Mouse (Mus musculus): Measurements from ENCODE around the gene Fbxw9. TPM values are rescaled to one million over a fixed set of nuclear protein-coding genes. Genes with fewer than 3 reads are reported as not detected.

Fbxw9 gene
- polyA plus RNA-seq, 1 experiment from 2014 or later, result 30.1 TPM

DNA sequence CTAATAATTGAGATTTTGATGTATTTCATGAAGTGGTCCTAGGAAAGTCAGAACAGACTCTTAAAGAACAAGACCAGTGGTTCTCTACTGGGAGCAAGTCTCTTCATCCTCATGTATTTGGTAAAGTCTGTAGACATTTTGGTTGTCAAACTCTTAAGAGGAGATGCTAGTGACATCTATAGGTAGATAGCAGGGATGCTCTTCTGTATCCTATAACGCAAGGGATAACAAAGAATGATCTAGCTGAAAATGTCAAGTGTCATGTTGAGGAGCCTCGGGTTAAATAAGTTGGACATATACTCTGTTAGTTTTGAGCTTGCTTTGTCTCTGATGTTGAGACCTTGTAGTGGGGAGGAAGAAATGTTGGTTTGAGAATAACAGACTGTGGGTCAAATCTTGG, 31.9 kb upstream of the Fbxw9 start:
- peak overlapping the region; percentile 84 for H3K4me3 ChIP-seq
- H3K27ac ChIP-seq, result peak overlapping the region; percentile 92; the same call in 1 of the 2 replicates
- peaks cover 38% of the 10 kb centered on the region for H3K4me1 ChIP-seq
- H3K9me3 ChIP-seq, result no peaks in the 10 kb centered on the region
- peaks cover 50% of the 10 kb centered on the region for H3K36me3 ChIP-seq
- WGBS, result 27% methylated on average over 2 of the region's 2 CpGs
- peak overlapping the region; percentile 97; the same call in 1 of the 2 replicates for H3K9ac ChIP-seq
- peak overlapping the region; percentile 88 for H3K4me2 ChIP-seq
- no peaks in the 10 kb centered on the region for H3K27me3 ChIP-seq
- ATAC-seq (ENCODE audit: insufficient number of reproducible peaks, low FRiP score, low TSS enrichment, low read depth), result no peak

DNA sequence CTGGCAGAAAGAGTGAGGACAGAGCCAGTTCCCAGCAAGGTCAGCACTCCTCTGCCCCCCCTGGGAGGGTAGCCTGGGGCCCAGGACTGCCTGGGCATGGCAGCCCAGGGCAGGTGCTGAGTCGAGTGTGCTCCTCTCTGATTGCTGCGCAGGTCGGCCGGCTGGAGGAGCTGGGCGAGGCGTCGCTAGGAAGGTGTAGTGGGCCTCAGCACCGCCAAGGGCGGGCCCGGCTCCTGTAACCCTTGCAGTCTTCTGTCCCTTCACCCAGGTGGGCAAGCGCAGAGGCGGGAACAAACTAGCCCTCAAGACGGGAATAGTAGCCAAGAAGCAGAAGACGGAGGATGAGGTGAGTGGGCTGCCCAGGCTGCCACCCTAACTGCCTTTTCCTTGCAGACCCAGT, 30.6 kb upstream of the Fbxw9 start:
- no peak overlapping the region for H3K9ac ChIP-seq
- peak overlapping the region; percentile 88; the same call in 1 of the 2 replicates for H3K4me2 ChIP-seq
- H3K36me3 ChIP-seq, result peaks cover 47% of the 10 kb centered on the region
- no peaks in the 10 kb centered on the region for H3K27me3 ChIP-seq
- ATAC-seq (ENCODE audit: insufficient number of reproducible peaks, low FRiP score, low TSS enrichment, low read depth), result no peak
- H3K4me1 ChIP-seq, result peaks cover 39% of the 10 kb centered on the region
- H3K4me3 ChIP-seq, result no peak overlapping the region
- no peak overlapping the region for H3K27ac ChIP-seq
- no peaks in the 10 kb centered on the region for H3K9me3 ChIP-seq
- 86% methylated on average over 14 of the region's 14 CpGs for WGBS

DNA sequence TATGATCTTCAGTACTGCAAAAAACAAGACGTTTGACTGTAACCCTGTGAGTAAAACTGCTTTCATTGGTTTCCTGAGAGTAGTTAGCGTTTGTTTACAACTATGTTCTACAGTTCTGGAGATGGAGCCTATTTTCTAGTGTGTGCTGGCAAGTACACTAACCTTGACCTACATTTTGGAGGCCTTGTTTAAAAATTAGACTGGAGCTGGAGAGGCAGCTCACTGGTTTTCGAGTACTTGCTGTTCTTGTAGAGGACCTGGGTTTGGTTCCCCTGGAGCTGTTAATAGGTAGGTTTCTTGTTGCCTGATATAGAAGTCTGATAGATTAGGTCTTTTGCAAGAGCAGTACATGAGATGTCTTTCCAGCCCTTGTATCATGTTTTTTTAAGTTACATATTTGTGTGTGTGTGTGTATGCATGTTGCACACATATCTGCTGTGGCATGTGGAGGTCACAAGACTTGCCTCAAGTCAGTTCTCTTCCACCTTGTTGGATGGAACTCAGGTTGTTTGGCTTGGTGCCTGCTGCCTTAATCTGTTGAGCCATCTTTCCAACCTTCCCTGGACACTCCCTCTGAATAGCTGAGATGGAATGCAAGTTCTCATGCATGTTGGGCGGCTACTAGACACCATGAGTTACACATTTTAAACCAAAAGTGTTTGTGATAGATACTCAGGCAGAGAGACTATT, 27.1 kb upstream of the Fbxw9 start:
- Histone ChIP-seq H3K4me1 (peaks cover 35% of the 10 kb centered on the region), H3K4me2 (no peak overlapping the region), H3K4me3 (no peak overlapping the region), H3K27me3 (no peaks in the 10 kb centered on the region), H3K27ac (no peak overlapping the region), H3K9me3 (no peaks in the 10 kb centered on the region), H3K9ac (no peak overlapping the region), H3K36me3 (peaks cover 47% of the 10 kb centered on the region)
- 80% methylated on average over 4 of the region's 4 CpGs for WGBS
- no peak for ATAC-seq (ENCODE audit: insufficient number of reproducible peaks, low FRiP score, low TSS enrichment, low read depth)

DNA sequence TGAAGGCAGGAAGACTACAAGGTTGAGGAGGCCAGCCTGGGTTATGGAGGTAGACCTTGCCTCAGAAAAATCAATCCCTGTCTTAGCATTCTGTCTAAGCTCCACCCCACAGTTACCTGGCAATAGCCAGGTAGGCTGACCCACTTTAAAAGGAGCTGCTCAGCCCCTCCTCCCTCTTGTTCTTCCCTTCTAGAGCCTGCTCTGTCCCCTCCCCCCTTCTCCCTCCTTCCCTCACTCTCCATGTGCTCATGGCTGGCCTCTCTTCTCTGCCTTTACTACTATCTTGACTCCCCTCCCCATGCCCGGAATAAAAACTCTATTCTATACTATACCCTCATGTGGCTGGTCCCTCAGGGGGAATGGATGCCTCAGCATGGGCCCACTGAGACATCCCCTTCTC, 26.0 kb upstream of the Fbxw9 start:
- H3K4me2 ChIP-seq, result no peak overlapping the region
- H3K4me3 ChIP-seq, result no peak overlapping the region
- H3K27me3 ChIP-seq, result no peaks in the 10 kb centered on the region
- no peak overlapping the region; the same call in 1 of the 2 replicates for H3K27ac ChIP-seq
- no peaks in the 10 kb centered on the region for H3K9me3 ChIP-seq
- no peak for ATAC-seq (ENCODE audit: insufficient number of reproducible peaks, low FRiP score, low TSS enrichment, low read depth)
- 66% methylated on average over 1 of the region's 1 CpGs for WGBS
- H3K9ac ChIP-seq, result no peak overlapping the region
- H3K4me1 ChIP-seq, result peaks cover 32% of the 10 kb centered on the region
- H3K36me3 ChIP-seq, result peaks cover 46% of the 10 kb centered on the region

DNA sequence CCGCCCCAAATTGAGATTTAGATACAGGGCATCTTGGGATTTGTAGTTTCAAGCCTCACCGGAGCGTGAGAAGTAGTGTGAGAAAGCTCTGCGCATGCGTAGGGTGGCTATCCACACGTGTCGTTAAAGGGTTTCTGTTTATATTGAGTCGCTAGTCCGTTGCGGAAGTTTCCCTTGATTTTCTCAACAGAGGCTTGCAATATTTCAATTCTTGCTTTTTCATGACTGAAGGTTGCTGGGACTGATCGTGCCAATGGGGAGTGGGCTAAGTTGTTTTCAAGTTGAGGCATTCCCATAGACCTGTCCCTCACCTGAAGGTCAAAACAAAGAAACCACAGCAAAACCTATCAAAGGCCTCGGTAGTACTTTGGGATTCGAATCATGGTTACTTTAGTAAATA, 25.1 kb upstream of the Fbxw9 start:
- Histone ChIP-seq H3K27me3 (no peaks in the 10 kb centered on the region), H3K4me3 (peak overlapping the region; percentile 77), H3K4me1 (peaks cover 30% of the 10 kb centered on the region), H3K36me3 (peaks cover 38% of the 10 kb centered on the region), H3K9me3 (no peaks in the 10 kb centered on the region), H3K9ac (no peak overlapping the region), H3K27ac (peak overlapping the region; percentile 100; the same call in 1 of the 2 replicates), H3K4me2 (peak overlapping the region; percentile 76)
- WGBS, result 3% methylated on average over 13 of the region's 13 CpGs
- no peak for ATAC-seq (ENCODE audit: insufficient number of reproducible peaks, low FRiP score, low TSS enrichment, low read depth)

DNA sequence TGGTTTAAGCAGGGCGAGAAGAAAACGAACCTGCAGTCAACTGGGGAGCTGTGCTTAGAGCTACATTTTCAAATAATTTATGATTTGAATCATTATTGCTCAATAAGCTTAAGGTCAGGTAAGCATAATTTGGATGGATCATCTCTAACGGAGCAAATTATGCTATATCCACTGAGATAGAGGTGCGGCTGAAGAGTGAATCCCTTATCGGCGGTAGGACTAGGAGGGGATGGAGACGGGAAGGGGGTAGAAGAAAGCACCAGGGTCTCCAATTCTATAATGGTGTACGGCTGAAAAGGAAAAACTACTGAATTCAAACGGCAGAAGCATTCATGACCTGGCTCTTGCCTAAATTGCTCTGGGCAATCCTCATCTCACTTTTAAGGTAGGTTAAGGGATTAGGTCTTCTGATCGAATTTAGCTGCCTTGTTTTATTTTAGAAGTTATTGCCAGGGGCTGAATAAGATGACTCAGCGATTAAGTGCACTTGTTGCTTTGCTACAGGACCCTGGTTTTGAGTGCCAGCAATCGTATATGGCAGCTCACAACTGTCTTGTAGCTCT, 24.6 kb upstream of the Fbxw9 start:
- Histone ChIP-seq H3K27me3 (no peaks in the 10 kb centered on the region), H3K9ac (peak overlapping the region; percentile 51), H3K27ac (peak overlapping the region; percentile 100), H3K9me3 (no peaks in the 10 kb centered on the region), H3K4me1 (peaks cover 30% of the 10 kb centered on the region), H3K4me2 (peak overlapping the region; percentile 76), H3K4me3 (peak overlapping the region; percentile 77), H3K36me3 (peaks cover 38% of the 10 kb centered on the region)
- ATAC-seq (ENCODE audit: insufficient number of reproducible peaks, low FRiP score, low TSS enrichment, low read depth), result no peak
- 6% methylated on average over 12 of the region's 12 CpGs for WGBS

DNA sequence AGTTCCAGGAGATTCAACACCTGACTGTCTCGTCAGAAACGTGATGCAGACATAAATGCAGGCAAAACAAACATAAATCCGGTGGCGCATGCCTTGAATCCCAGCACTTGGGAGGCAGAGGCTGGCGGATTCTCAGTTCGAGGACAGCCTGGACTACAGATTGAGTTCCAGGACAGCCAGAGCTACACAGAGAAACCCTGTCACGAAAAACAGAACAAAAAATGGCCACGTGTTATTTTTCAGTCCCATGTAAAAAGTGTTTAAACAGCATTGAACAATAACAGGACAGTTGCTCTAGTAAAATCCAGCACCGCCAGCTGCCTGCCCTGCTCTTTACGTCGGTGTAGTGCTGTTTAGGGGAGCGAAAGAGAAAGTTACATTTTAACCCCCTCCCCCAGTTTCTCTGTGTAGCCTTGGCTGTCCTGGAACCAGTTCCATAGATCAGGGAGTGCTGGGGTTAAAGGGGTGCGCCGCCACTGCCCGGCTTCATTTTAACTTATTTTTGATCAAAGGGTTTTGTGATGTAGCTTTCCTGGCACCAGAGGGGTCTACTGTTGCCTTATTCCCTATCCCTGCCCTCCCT, 24.0 kb upstream of the Fbxw9 start:
- Histone ChIP-seq H3K9ac (peak overlapping the region; percentile 51), H3K27ac (peak overlapping the region; percentile 100), H3K9me3 (no peaks in the 10 kb centered on the region), H3K27me3 (no peaks in the 10 kb centered on the region), H3K4me1 (peaks cover 30% of the 10 kb centered on the region), H3K4me2 (peak overlapping the region; percentile 76), H3K4me3 (peak overlapping the region; percentile 77), H3K36me3 (peaks cover 39% of the 10 kb centered on the region)
- WGBS, result 1% methylated on average over 15 of the region's 15 CpGs
- ATAC-seq (ENCODE audit: insufficient number of reproducible peaks, low FRiP score, low TSS enrichment, low read depth), result no peak

DNA sequence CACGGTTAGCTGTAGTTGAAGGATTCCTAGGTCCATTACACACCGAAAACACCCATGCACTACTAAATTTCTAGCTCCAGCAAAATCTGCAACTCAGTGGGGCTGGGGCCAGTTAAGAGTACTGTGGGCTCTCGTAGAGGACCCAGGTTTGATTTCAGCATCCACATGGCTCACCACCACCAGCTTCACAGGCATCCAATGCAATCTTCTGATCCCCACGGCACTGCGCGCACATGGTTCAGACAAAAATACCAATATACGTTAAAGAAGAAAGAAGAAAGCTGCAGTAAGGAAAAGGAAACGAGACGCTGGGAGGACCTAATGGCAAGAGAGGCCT, 23.5 kb upstream of the Fbxw9 start:
- peak; percentile 37; the same call in 1 of the 2 replicates for ATAC-seq (ENCODE audit: insufficient number of reproducible peaks, low FRiP score, low TSS enrichment, low read depth)
- peaks cover 41% of the 10 kb centered on the region for H3K36me3 ChIP-seq
- no peaks in the 10 kb centered on the region for H3K9me3 ChIP-seq
- H3K4me1 ChIP-seq, result peaks cover 32% of the 10 kb centered on the region
- H3K27ac ChIP-seq, result peak overlapping the region; percentile 100
- peak overlapping the region; percentile 51 for H3K9ac ChIP-seq
- H3K4me3 ChIP-seq, result peak overlapping the region; percentile 77
- WGBS, result 0% methylated on average over 9 of the region's 9 CpGs
- H3K4me2 ChIP-seq, result peak overlapping the region; percentile 76
- H3K27me3 ChIP-seq, result no peaks in the 10 kb centered on the region

DNA sequence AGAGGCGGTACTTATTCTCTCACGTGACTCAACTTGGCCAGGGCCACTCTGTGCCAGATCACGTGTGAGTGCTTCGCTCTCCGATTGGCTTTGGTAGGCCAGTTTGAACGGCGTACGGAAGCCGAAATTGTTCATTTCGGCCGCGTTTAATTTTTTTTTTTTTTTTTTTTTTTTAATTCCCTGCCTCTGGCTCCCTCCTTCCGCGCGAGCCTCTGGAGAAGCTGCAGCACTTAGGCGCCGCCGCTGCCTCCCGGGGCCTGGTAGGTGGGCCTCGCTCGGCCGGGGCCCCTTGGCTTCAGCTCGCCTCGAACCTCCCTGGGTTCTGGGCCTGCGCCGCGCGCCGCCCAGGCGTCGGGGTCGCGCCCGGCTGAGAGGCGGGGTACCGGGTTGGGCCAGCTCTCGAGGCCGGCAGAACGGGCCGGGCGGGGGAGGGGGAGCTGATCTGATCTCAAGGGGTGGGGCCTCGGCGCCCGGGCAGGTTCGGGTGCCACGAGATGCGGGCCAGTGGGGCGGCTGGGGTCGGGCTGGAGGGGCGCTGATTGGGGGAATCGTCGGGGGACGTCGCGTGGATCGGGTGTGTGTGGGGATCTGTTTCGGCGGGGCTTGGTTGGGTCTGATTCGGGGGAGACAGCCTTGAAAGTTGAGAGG, 23.0 kb upstream of the Fbxw9 start, which contains the start of gene Tnpo2:
Tnpo2 (plus strand) TSS at position 198 of the 648 bp plus-strand sequence.
- WGBS, result under 1% methylated on average over 57 of the region's 59 CpGs
- peaks cover 41% of the 10 kb centered on the region for H3K36me3 ChIP-seq
- no peaks in the 10 kb centered on the region for H3K9me3 ChIP-seq
- H3K4me2 ChIP-seq, result peak within 1 kb of the TSS; percentile 86
- H3K27ac ChIP-seq, result peak within 1 kb of the TSS; percentile 100
- H3K4me1 ChIP-seq, result peaks cover 33% of the 10 kb centered on the region
- peak within 1 kb of the TSS; percentile 92 for H3K9ac ChIP-seq
- peak; percentile 92 for ATAC-seq (ENCODE audit: insufficient number of reproducible peaks, low FRiP score, low TSS enrichment, low read depth)
- peak within 1 kb of the TSS; percentile 77 for H3K4me3 ChIP-seq
- no peaks in the 10 kb centered on the region for H3K27me3 ChIP-seq

DNA sequence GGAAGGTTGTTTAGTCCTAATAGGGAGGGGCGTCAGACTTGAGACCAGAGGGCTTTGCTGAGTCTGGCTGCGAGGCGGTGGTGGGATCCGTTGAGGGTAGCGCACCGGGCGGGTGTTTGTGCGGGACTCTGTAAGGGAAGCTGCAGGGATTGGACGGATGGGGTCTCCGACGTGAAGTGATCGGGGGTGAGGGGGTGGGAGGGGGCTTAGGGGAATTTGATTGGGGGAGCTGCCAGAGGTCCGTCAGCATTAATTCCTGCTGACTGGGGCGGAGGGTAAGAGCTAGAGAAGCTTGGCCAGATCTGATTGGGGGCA, 22.5 kb upstream of the Fbxw9 start:
- WGBS, result under 1% methylated on average over 14 of the region's 14 CpGs
- Histone ChIP-seq H3K4me1 (peaks cover 33% of the 10 kb centered on the region), H3K9me3 (no peaks in the 10 kb centered on the region), H3K4me3 (peak overlapping the region; percentile 77), H3K4me2 (peak overlapping the region; percentile 86), H3K9ac (peak overlapping the region; percentile 92), H3K27me3 (no peaks in the 10 kb centered on the region), H3K27ac (peak overlapping the region; percentile 100), H3K36me3 (peaks cover 39% of the 10 kb centered on the region)
- ATAC-seq (ENCODE audit: insufficient number of reproducible peaks, low FRiP score, low TSS enrichment, low read depth), result peak; percentile 62

DNA sequence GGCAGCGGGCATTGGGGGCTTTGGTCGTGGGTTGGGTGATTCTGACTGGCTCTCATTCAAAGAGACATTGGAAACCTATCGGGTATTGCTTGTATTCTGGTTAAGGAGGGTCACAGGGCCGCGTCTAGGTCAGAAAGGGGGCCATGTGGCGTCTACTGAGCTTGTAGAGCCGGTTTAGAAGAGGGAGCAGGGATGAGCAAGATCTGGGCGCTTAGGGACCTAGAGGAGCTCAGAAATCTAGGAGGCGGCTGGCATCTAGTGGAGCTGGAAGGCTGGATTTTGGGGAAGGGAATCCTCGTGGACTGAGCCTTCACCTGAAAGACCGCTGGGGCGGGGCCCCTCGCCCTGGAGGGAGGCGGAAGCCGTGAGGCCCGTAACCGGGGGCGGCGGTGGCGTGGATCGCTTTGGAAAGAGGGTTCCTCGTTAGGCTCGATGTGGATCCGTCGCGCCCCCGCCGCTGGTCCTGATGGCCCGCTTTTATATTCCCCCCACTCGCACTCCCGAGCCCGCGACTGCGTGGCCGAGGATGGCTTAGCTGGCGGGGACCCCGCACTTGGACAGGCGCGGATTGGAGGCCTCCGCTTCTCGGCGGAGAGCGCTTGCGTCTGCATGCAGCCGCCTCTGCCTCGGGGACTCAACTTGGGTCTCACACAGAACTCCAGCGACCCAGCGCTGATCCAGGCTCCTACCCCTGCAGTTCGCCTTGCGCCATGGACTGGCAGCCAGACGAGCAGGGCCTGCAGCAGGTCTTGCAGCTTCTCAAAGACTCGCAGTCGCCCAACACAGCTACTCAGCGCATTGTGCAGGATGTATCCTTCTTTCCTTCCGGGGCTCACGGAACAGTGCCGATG, 21.9 kb upstream of the Fbxw9 start:
- Histone ChIP-seq H3K36me3 (peaks cover 38% of the 10 kb centered on the region), H3K9ac (peak overlapping the region; percentile 92), H3K4me3 (peak overlapping the region; percentile 77), H3K4me1 (peaks cover 33% of the 10 kb centered on the region), H3K4me2 (peak overlapping the region; percentile 86), H3K27ac (peak overlapping the region; percentile 100), H3K27me3 (no peaks in the 10 kb centered on the region), H3K9me3 (no peaks in the 10 kb centered on the region)
- WGBS, result under 1% methylated on average over 57 of the region's 57 CpGs
- ATAC-seq (ENCODE audit: insufficient number of reproducible peaks, low FRiP score, low TSS enrichment, low read depth), result no peak

All from limb, embryonic 15.5 days (tissue).